Mouse (Mus musculus) bone marrow, adult 2 months (tissue): Measurements from ENCODE around the gene Milr1. TPM values are rescaled to one million over a fixed set of nuclear protein-coding genes. Genes with fewer than 3 reads are reported as not detected.
"Not testable (repeated sequence)": the region's sequence is repeated elsewhere in the genome, so short reads cannot be mapped to it uniquely, and the experiment has no call there.

Experiments used
- H3K27ac ChIP-seq: fragments of 200-500 bp; 2 replicates; pipeline ENCODE4 v1.5.1; 2012; ENCODE audit warnings: low read depth, mild to moderate bottlenecking, control low read depth, inconsistent platforms, low read length; ENCODE audit not compliant: control insufficient read depth, poor library complexity, insufficient read depth
- H3K4me1 ChIP-seq: fragments of 200-500 bp; 2 replicates; pipeline ENCODE4 v1.6.1; 2011; ENCODE audit warnings: low read length; ENCODE audit not compliant: control insufficient read depth, insufficient read depth
- H3K4me3 ChIP-seq: fragments of 200-500 bp; replicated peaks from 2 replicates; pipeline ENCODE3; 2011; ENCODE audit warnings: mild to moderate bottlenecking, low read depth, low read length, control low read depth; ENCODE audit not compliant: control insufficient read depth
- CTCF ChIP-seq: fragments of 200-500 bp; IDR thresholded peaks from 2 replicates; pipeline ENCODE4 v1.5.1; 2011; ENCODE audit warnings: low read length, control low read depth; ENCODE audit not compliant: control insufficient read depth, insufficient read depth
- POLR2A ChIP-seq: fragments of 200-500 bp; IDR thresholded peaks from 2 replicates; pipeline ENCODE4 v1.6.1; 2011; ENCODE audit warnings: low read depth, mild to moderate bottlenecking, control low read depth, low read length, borderline replicate concordance; ENCODE audit not compliant: control insufficient read depth
- WGBS: fragments of 180-500 bp; shearing (Covaris S2); methylation state at CpG from one replicate; pipeline ENCODE4 v1.1.7; 2018; 5-methylcytosine and 5-hydroxymethylcytosine counted together
- polyA plus RNA-seq: library from polyadenylated mRNA; stranded (reverse); fragments of >200 nt; gene quantifications from 2 replicates; pipeline ENCODE4 v1.2.4, GENCODE M21; 2011; ENCODE audit warnings: low replicate concordance; ENCODE audit not compliant: missing spikeins, insufficient read depth, insufficient read length

Gene Milr1
- polyA plus RNA-seq, 1 experiment = 38.3 TPM

- no peak for TF ChIP-seq CTCF
- TF ChIP-seq POLR2A = no peak
- Histone ChIP-seq H3K4me3 (no peak overlapping the region), H3K4me1 (no peaks in the 10 kb centered on the region; the same call in 1 of the 2 replicates), H3K27ac (no peak overlapping the region)
- WGBS = 86% methylated on average over 5 of the region's 5 CpGs
Measured at GRCm38 (mm10) chr11:106727967-106728366, 23.1 kb upstream of the Milr1 start.

DNA sequence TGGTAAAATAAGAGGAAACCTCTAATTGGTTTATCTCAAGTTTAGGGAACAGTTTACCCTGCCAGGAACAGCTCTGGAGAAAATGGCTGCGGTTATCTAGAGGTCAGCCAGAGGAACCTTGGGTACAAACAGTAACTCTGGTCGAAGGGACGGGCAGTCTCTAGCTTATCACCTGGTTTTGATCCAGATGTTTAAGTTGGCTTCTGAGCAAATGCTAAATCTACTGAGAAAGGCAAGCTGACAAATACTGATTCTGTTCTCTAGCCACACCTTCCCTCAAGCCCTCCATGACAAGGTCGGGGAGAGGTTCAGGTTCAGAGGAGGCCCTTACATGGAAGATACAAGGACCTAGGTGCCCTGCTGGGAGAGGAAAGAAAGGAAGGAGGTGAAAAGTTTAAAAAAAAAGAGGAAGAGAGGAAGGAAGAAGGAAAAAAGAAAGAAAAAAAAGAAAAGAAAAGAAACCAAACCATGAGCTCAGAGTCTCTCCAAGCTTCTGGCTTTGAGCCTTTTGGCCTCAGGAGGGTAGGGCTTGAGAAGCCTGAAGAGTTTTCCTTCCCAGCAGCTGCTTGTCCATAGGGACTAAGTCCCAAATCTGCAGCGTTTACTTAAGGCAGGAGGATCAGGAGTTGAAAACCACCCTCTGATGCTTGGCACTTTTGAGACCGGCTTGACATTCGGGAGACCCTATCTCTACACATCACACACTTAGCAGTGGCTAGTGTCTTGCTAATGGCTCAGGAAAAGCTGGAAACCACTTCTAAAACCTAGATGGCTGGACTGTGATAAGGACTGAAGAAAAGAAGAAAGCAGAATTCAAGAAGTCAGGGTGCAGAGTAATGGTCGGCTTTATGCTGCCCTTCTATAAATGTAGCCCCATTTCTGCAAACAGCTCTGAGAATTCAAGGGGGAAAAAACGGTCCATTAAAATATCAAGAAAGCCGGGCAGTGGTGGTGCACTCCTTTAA is 22.3 kb upstream of the Milr1 start:
- H3K4me1 ChIP-seq = no peaks in the 10 kb centered on the region; the same call in 1 of the 2 replicates
- H3K4me3 ChIP-seq = no peak overlapping the region
- WGBS = 58% methylated on average over 10 of the region's 10 CpGs
- TF ChIP-seq CTCF (no peak), POLR2A (no peak)
- no peak overlapping the region for H3K27ac ChIP-seq

GRCm38 (mm10) chr11:106729656-106730055 is 21.4 kb upstream of the Milr1 start:
- H3K4me3 ChIP-seq = no peak overlapping the region
- no peaks in the 10 kb centered on the region; the same call in 1 of the 2 replicates for H3K4me1 ChIP-seq
- no peak overlapping the region for H3K27ac ChIP-seq
- WGBS = 90% methylated on average over 1 of the region's 1 CpGs
- no peak for TF ChIP-seq POLR2A
- TF ChIP-seq CTCF = no peak

DNA sequence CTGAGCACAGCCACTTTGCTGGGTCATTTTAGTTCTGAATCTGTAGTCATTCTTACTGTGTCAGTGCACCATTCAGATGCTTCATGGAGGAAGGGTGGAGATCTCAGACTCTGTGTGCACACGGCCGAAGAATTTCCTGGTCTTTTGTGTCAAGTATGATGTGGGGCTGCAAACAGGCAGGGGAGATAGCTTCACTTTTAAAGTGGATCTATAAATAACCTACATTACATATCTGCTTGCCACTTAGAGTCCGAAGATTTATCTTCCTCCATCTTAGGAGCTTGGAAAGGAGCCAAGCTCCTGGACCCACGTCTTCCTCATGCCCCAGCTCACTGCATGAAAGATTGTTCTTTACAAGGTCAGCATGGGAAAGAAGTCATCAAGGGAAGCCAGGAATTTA is 20.3 kb upstream of the Milr1 start:
- TF ChIP-seq POLR2A (no peak), CTCF (no peak)
- no peak overlapping the region for H3K27ac ChIP-seq
- H3K4me3 ChIP-seq = no peak overlapping the region
- WGBS = 43% methylated on average over 4 of the region's 4 CpGs
- H3K4me1 ChIP-seq = no peaks in the 10 kb centered on the region; the same call in 1 of the 2 replicates

- H3K4me1 ChIP-seq = no peaks in the 10 kb centered on the region; the same call in 1 of the 2 replicates
- no peak overlapping the region for H3K27ac ChIP-seq
- no peak for TF ChIP-seq POLR2A
- no peak for TF ChIP-seq CTCF
- H3K4me3 ChIP-seq = no peak overlapping the region
- WGBS = 70% methylated on average over 3 of the region's 3 CpGs
Measured at GRCm38 (mm10) chr11:106736614-106737013, 14.4 kb upstream of the Milr1 start.

DNA sequence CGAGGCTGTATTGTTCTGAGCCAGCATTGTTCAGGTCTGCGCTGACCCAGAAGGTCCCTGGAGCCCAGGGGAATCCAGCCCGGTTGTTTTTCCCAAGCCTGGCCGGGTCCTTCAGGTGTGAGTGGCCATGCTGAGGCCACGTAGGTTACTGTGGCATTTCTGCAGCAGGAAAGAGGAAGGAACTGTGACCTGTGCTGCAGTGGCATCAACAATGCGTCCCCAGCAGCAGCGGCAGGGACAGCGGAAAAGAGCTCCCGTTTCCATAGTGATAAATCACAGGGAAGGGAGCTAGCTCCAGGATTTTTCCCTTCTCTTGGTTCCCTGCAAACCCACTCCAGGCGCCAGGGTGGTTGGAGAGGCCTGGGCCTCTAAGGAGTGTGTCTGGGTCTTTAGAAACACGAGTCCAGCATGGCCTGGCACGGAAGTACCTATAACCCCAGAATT is 13.8 kb upstream of the Milr1 start:
- no peaks in the 10 kb centered on the region; the same call in 1 of the 2 replicates for H3K4me1 ChIP-seq
- WGBS = 45% methylated on average over 12 of the region's 12 CpGs
- no peak overlapping the region for H3K27ac ChIP-seq
- H3K4me3 ChIP-seq = no peak overlapping the region
- no peak for TF ChIP-seq POLR2A
- no peak for TF ChIP-seq CTCF

DNA sequence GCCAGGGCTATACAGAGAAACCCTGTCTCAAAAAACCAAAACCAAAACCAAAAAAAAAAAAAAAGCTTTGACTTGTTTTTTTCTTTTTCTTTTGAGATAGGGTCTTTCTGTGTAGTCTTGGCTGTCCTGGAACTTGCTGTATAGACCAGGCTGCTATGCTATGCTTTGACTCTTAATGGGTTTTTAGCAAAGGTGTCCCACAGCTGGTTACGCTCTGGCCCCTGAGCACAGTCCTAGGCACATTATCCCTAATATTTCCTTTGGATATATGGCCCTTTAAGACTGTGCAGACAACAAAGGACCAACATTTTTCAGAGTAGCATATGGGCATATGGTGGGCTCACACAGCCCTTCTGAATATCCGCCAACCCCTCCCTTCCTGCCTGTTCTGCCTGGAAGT is 11.9 kb upstream of the Milr1 start:
- H3K4me3 ChIP-seq = no peak overlapping the region
- TF ChIP-seq POLR2A (no peak), CTCF (no peak)
- H3K4me1 ChIP-seq = no peaks in the 10 kb centered on the region; the same call in 1 of the 2 replicates
- H3K27ac ChIP-seq = no peak overlapping the region
- 90% methylated on average over 2 of the region's 2 CpGs for WGBS

- 84% methylated on average over 5 of the region's 8 CpGs for WGBS
Measured at GRCm38 (mm10) chr11:106740724-106741123, 10.3 kb upstream of the Milr1 start.

DNA sequence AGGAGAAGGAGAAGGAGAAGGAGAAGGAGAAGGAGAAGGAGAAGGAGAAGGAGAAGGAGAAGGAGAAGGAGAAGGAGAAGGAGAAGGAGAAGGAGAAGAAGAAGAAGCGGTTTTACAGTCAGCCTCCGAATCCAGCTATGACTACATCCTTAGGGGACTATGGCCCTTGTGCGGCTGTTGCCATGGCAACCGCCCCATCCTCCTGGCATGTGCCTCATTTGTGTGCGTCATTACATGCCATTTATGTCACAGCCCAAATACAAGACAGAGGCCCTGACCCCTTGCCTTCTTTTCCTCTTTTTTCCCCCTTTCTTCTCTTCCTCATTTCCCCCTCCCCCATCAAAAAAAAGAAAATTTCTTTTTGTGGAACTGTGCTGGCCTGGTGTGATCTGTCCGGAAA is 9.8 kb upstream of the Milr1 start:
- 72% methylated on average over 6 of the region's 6 CpGs for WGBS
- no peak overlapping the region for H3K27ac ChIP-seq

More at GRCm38 (mm10) chr11:106740724-106741123, 10.3 kb upstream of the Milr1 start:
- H3K4me1 ChIP-seq, H3K27ac ChIP-seq, H3K4me3 ChIP-seq: not testable (repeated sequence)

More for the DNA sequence above, 9.8 kb upstream of the Milr1 start:
- TF ChIP-seq POLR2A (no peak), CTCF (no peak)
- Histone ChIP-seq H3K4me1 (no peaks in the 10 kb centered on the region; the same call in 1 of the 2 replicates), H3K4me3 (no peak overlapping the region)
